Mouse (Mus musculus) ovary, postnatal 36 days (tissue): ENCODE data around the gene Rer1.

Experiments used
- DNase-seq: peaks from one replicate; pipeline ENCODE4 v3.0.0; 2022; ENCODE audit warnings: low spot score, mixed read lengths

Rer1 gene

DNA sequence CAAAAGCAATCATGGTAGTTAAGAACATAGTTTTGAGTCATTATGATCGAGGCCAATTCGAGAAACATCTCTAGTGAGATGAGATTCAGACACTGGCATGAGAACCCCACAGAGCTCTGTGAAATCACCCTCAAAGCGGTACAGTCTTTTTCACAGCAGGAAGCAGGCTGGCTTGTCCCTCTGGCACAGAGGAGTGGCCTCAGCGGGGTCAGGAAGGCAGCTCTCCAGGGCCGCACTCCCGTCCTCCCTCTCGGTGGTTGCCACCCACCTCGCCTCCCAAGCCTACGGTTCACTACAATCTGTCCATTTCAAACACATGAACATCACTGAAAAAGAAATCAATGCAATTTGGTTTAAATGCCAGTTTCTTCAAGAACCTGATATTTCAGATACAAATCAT, 11.8 kb downstream of the Rer1 start:
- DNase-seq: no peak

DNA sequence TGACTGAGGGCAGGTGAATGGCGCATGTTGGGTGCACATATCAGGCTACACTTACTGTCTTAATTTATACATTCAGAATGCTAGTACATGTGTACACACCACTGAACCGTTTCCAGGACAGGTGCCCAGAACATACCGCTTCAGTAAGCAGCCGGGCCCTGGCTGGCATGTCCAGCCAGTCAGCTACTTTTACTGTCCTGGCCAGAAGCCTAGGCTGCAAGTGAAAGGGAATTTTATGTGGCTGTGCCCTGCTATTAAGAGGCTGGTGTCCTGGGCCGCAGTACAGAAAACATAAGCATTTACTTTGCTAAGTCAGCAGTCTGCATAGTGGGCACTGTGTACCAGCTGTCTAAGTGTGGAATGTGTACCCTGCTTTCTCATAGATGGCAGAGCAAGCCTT, 15.3 kb downstream of the Rer1 start:
- DNase-seq: no peak

DNA sequence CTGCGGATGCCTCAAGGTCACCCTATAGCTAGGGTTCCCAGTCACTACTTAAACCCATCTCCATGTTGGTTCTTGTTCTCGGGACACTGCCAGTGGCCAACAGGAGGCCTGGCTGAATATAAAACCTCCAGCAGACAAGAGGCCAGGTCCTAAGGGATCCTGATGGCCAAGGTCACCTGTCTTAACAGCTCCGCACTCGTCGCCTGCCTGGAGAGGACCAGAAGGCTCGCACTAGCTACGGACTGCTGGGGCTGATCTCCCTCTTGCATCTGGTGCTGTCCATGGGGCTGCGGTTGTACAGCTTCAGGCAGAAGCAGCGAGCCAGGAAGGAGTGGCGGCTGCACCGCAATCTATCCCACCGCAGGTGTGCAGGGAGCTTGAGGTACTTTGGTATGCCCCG, 16.0 kb downstream of the Rer1 start:
- DNase-seq: no peak

DNA sequence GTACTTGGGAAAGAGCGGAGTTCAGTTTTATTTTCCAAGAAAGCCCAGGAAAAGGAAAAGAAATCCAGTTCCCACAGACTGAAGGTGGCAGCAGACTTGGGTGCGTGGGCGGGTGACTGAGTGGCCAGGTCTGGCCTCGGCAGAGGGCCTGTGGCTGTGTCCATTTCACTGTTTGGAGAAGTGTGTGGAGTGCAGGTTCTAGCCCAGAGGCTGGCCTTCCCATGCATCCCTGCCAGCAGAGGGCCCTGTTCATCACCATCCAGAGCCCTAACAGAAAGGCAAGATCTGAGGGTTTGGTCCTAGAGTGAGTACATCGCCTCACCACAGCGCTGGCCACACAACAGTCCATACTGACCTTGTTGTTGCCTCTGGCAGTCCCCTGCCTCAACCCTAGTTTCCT, 17.0 kb downstream of the Rer1 start:
- no peak for DNase-seq

DNA sequence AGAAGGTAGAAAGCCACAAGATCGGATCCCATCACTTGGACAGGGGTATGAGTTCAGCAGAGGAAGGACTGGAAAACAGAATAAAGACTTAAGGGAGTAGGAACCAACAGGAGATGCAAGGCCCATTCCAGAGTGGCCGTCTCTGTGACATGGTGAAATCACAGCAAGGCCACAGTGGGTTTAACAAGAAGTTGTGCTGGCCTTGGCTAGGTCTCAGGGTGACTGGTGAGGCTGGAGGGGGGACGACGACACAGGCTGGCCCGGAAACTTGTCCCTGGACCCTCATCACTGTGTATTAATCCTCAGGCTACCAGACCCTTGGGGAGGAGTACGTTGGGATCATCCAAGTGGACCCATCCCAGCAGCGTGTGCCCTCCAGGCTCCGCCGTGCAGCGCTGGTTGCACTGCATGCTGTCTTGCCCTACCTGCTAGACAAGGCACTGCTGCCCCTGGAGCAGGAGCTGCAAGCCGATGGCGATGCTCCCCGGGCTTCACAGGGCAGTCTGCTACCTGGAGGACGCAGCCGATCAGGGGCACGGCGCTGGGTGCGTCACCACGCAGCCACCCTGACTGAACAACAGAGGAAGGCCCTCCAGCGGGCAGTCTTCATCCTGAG, 17.7 kb downstream of the Rer1 start:
- no peak for DNase-seq

DNA sequence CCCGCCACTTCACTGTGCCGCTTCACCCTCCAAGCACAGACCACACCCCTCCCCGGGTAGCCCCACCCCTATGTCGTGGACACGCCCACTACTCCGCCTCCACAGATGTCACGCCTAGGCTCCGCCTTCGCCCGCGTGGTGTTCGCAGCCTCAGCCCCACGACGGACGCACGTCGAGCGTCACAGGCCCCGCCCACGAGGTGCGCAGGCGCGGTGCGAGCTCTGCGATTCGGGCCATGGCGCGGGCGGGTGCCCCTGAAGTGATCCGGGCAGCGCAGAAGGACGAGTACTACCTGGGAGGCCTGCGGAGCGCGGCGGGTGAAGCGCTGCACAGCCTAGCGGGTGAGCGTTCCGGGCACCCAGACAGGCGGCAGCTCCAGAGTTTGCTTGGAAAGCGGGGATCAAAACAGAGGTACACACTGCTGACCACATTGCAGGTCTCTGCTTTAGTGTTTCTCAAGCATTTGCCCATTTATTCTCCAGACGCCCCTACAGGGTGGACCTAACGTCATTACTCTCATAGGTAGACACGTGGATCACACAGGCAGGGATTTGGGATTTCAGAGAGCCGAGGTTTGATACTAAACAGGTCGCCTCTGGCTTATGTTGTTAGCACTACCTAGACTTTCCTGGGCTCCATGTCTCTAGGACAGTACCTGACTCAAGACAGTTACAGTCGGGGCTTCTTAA, 19.2 kb downstream of the Rer1 start, which contains the start of gene Pex10:
Pex10 (plus strand) TSS at position 183 of the 689 bp plus-strand sequence.
- DNase-seq: peak; percentile 98

DNA sequence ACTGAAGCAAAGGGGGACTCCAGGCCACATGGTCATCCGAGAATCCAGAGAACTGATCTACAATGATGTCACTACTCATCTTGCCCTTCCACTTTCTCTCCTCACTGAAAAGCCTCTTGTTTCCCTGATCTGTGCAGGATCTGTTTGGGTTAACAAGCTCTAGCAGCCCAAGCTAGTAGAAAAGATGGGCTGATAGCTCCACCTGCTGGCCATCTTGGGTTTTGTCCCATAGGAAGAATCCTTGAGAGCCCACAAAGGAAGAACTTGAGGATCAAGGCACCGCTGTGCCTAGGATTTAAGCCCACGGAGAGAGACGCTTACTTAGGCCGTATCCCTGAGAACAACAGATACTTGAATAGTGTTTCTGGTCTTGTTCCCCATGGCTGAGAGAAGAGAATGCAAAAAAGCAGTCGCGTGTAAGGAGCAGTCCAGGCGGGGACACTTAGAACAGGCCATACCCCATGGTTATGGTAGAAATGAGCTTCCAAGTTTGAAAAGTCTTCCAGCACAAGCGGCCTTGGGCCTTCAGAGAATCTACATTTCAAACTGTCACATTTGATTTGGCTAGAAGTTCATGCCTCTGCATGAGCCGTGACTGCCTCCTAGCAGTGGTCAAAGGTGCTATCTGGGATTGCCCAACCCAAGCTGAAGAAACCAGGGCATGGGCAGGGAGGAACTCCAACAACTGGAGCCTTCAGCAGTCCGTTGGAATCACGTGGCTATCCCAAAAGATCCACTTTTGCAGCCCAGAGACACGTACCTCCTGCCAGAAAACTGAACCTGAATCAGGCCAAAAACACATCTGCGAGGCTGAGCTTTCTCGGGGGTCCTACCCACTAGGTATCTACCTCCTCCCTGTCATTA, 20.0 kb downstream of the Rer1 start:
- DNase-seq: peak; percentile 81

DNA sequence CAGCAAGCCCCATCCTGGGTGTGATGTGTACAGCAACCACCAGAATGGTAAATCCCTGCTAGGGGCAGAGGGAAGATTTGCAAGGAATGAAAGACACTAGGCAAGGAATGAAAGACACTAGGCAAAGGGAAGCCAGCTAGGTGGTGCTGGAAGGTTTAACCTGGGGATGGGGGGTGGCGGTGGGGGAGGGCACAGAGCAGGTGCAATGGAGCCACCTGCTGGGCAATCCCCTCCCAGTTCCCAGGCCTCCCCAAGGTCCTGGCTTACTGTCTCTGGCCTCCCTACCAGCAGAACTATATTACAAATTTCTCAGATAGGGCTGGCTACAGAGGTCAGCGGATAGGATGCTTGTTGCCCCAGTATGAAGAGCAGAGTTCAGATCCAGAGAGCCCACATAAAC, 21.7 kb downstream of the Rer1 start:
- DNase-seq: no peak

DNA sequence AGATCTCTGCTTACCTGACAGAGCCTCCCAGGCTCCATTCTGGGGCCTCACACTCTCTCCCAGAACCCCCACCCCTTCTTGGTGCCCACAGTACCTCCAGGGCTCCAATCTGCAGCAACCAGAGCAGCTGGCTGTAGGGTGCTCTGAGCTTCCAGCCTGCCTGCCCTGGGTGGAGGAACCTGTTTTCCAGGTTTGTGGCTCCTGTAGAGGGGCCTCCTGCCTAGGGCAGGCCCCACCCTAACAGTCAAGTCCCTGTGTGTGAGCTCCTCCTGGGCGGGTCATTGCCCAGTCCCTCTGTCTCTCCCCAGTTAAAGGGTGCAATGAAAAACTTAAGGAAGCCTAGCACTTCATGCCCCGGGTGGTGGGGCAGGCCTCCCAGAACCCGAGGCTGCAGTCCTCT, 22.3 kb downstream of the Rer1 start:
- no peak for DNase-seq

DNA sequence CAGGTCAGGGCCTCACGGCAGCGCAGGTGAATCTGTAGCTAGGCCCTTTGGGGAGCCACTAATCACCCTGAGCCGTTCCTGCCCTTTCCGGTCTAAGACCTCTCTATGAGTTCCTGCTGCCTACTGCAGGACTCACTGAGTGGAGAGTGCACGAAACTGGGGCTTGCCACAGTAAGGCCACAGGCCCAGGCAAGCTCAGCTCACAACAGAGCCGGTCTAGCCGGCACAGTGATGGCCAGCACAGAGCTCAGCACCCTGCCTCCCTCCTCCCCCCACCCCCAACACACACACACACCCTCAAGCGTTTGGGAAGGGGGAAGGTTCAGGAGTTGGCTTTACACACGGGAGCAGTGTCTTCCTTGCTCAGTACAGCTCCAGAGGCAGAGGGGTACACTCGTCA, 27.9 kb downstream of the Rer1 start:
- DNase-seq: no peak

DNA sequence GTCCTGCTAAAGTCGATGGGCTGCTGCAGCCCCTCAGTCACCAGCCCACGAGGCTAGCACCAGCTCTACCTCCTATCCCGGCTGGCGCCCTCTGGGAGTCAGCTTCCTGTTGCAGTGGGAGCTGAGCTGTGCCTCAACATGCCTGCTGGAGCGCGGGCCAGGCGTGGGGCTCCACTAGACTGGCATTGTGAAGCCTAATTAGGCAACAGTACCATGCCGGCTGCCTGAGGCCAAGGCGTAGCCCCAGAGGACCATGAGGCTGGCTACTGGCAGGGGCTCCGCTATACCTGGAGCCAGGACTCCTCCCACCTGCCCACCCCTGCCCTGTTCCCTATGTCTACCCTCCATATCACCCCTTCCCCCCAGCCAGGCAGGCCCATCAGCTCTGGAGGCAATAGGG, 29.5 kb downstream of the Rer1 start, which contains the start of gene Plch2:
Plch2 (minus strand) TSS at position 61 of the 400 bp plus-strand sequence.
- no peak for DNase-seq

DNA sequence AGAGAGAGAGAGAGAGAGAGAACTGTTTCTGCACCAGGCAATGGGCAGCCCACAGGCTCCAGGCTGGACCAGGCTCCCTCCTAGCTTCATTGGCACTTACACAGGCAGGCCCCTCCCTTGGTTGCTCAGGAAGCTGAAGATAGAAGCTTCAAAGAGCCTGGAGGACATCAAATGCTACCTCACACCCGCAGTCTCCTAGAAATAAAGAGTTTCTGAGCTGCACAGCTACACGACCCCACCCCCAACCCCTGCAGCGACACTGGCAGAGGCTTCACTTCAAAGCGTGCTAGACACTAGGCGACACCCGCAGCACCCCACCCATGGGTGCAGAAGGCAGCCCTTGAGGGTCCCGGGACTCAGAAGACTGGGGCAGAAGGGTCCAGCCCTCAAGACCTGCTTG, 36.1 kb downstream of the Rer1 start:
- DNase-seq: no peak

DNA sequence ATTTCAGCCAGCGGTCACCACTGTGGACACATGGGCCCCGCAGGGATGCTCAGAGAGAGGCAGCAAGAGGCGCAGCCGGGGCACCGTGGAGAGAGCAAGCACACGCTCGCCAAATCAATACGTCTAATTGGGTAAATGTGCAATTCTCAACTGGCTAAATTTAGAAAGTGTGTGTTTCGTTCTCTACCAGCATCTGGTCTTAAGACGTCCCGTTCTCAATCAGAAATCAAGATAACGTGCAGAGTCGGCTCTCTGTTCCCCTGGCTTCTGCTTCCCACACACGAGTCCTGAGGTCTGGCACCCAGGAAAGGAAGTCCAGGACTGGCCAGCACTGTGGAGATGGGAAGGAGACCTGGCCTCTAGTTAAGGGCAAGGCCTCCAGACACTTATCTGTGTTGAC, 39.5 kb downstream of the Rer1 start:
- DNase-seq: no peak

DNA sequence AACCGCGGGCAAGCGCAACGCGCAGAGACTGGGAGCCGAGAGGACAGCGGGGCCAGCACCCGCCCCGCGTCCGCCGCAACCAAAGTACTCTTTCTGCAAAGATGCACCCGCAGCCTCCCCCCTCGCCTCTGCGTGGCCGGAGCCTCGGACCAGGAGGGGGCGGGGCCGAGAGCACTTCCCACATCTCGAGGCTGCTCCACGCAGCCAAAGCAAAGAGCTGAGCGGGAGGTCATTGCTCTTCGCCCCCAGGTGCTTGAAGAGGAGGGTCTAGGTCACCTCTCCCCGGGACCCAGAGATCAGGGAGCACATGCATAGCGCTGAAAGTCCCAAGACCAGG, 42.9 kb downstream of the Rer1 start:
- DNase-seq: no peak

DNA sequence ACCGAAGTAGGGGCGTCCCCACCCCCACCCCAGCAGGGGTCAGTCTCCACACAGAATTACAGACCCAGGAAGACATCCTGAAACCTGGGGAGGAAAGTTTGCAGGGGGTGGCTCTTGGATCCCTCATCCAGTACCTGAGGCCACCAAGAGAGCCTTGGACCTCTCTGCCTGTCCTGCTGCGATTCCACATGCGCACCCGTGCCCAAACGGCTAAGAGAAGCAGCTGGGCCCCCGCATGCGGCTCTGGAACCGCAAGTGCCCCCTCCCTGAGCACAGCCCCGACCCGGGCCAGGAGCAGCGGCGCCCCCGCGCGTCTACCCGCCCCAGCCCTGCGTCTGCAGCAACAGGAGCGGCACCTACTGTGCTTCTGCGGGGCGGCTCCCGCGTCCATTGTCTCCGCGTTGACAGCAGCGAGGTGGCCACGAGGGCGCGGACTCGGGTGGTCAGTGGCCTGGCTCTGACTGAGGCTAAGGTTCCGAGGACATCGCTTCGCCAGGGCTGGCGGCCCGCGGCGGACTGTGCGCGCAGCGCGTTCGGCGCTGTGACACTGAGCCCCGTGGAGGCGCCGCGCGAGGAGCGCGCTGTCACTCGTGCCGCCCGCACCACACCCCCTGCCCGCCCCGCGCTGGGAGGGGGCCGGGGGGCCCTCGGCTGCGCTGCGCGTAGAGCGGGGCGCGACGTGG, 43.4 kb downstream of the Rer1 start:
- no peak for DNase-seq

DNA sequence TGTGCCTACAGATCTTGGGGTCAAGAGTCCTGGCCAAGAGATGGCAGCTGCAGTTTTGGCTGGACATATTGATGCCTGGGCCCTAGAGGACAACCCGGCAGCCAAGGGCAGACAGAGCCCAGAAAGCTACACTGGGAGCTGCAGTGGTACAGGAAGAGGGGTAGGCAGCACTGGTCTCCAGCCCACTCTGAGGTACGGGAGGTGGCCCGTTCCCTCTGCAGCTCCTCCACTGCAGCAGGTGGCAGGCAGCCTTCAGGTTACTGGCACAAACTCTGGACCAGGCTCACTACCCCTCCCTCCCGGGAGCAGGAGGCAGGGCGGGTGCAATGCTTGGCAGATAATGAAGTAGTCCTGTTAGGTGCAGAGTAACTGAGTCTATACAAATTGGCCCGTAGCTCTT, 45.5 kb downstream of the Rer1 start:
- no peak for DNase-seq

DNA sequence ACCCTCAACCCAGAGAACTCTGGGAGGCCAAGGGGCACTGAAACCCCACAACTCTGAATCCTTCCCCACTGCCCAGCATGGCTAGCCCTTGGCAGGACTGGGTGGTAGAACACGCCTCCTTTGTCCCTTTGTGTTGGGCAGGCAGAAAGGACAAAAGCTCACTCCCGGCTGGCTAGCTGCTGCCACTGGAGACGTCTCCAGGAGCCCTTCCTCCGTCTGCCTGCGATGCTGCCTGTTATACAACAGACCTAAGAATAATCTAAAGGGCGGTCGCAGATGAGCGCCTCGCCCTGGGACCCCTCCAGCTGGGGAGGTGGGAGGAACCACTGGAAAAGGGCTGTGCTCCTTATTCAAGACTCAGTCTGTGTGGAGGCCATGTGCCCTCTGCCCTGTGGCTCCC, 46.0 kb downstream of the Rer1 start:
- no peak for DNase-seq

DNA sequence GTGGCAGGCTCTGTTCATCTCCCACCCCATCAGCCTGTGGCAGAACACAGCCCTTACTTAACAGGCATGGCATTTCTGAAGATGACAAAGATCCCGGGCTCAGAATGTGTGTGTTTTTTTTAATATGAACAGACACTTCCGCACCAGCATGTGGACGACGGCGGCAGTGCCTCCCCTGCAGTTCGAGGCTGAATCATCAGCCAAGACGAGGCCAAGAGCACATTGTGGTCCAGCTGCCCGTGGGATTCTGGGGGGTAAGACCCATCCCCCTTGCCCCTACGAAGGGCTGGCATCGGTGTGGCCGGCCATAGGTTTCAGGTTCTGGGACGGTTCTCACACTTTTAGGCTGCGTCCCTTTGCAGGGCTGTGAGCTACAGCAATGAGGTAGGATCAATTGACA, 51.4 kb downstream of the Rer1 start:
- no peak for DNase-seq

DNA sequence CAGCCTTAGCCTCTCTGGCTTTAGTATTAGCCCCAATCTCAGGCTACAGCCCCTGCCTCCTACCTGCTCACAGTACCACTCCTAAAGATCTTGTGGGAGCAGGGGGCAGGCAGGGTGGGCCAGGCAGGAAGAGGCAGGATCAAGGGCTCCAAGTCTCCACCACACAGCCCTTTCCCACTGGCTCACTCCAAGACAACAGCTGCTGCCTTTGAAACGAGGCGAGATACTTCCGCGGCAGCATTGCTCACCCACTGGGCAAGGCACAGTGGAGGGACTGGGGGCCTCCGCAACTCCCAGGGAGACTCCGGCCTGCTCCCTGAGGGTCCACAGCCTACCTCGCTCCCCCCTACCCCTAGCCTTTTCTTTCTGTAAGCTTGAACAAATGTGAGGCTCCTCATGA, 52.0 kb downstream of the Rer1 start:
- DNase-seq: no peak

DNA sequence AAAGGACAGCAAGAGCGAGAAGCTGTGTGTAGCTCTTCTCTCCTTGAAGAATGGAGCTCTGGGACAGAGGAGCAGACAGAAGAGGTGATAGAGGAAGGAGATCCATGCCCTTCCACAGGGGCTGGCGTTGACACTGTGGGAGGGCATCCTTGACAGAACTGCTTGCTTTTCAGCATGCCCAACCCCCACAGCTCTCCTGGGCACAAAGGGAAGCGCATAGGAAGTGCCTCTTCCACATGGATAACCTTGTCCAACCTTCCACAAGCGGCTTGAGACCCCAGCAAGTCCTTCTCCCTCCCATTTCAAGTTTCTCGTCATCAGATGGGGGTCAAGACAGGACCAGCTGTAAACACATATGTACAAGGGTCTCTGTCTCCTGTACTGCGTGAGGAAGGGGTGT, 53.1 kb downstream of the Rer1 start:
- no peak for DNase-seq

DNA sequence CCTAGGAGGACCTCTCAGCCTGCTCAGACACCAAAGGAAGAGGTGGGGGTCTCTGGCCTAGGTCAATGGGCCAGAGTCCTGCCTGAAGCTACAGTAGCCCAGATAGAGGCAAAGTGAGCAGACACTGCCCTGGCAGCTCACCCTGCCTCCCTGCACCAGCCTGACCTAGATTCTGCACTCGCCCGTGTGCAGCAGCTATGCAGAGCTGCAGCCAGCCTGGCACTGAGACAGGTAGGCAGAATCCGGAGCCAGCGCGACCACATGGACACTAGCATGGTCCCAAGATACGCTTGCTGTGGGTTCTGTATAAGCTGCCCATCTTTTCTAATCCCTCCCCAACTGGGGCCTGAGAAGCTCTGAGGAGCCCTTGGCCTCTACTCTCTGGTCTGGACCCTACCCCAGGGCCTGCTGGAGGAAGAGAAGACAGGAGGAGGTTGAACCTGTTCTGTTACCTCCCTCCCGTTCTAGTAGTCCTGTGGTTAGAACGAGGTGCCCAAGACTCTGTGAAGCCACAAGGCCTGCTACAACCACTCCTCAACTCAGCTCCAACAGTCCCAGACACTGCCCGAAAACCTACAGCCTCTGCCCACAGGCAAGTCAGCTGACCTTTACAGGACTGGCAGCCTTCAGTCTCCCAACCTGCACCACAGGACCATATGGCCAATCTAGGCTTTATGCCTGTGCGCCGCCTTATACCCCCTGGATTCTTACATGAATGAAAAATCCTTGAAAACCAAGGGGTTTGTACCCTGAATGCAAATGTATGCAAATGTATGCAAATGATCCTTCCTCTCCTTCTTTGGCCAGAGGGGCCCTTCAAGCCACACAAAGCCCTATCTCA, 61.8 kb downstream of the Rer1 start:
- no peak for DNase-seq
